Mouse (Mus musculus) liver, adult 2 months (tissue): ENCODE results near the gene Gphb5. TPM values are rescaled to one million over a fixed set of nuclear protein-coding genes. Genes with fewer than 3 reads are reported as not detected.

Experiments used
- DNase-seq: peaks from one replicate; pipeline ENCODE4 v3.0.0-alpha.2; 2011; ENCODE audit warnings: low read depth, low spot score; ENCODE audit errors: extremely low read depth
- H3K27ac ChIP-seq: fragments of 200-500 bp; replicated peaks from 2 replicates; pipeline ENCODE4 v1.5.1; 2012; ENCODE audit warnings: low read depth, mild to moderate bottlenecking, control low read depth, inconsistent platforms, low read length; ENCODE audit not compliant: insufficient read depth
- H3K27me3 ChIP-seq: fragments of 200-500 bp; 2 replicates; pipeline ENCODE4 v1.6.1; 2012; ENCODE audit warnings: mild to moderate bottlenecking, moderate library complexity, low read length, inconsistent platforms; ENCODE audit not compliant: control insufficient read depth, insufficient read depth
- H3K36me3 ChIP-seq: fragments of 200-500 bp; 2 replicates; pipeline ENCODE4 v1.6.1; 2012; ENCODE audit warnings: low read length, inconsistent platforms; ENCODE audit not compliant: control insufficient read depth, insufficient read depth
- H3K4me1 ChIP-seq: fragments of 200-500 bp; 2 replicates; pipeline ENCODE4 v1.6.1; 2011; ENCODE audit warnings: low read length; ENCODE audit not compliant: control insufficient read depth, insufficient read depth
- H3K4me3 ChIP-seq: fragments of 200-500 bp; 2 replicates; pipeline ENCODE4 v1.5.1; 2011; ENCODE audit warnings: low read depth, mild to moderate bottlenecking, control low read depth, low read length, moderate library complexity; ENCODE audit not compliant: insufficient read depth
- H3K79me2 ChIP-seq: fragments of 200-500 bp; 2 replicates; pipeline ENCODE4 v1.6.1; 2012; ENCODE audit warnings: inconsistent platforms, mild to moderate bottlenecking, low read length, moderate library complexity; ENCODE audit not compliant: control insufficient read depth, insufficient read depth
- H3K9ac ChIP-seq: fragments of 200-500 bp; 2 replicates; pipeline ENCODE4 v1.6.1; 2012; ENCODE audit warnings: low read depth, mild to moderate bottlenecking, control low read depth, inconsistent platforms, low read length
- CTCF ChIP-seq: fragments of 200-500 bp; IDR thresholded peaks from 2 replicates; pipeline ENCODE4 v1.5.1; 2011; ENCODE audit warnings: low read depth, low read length, control low read depth
- POLR2A ChIP-seq: fragments of 200-500 bp; IDR thresholded peaks from 2 replicates; pipeline ENCODE4 v1.6.1; 2011; ENCODE audit warnings: low read length, control low read depth; ENCODE audit not compliant: insufficient read depth; ENCODE audit errors: extremely low read depth
- WGBS: fragments of 180-500 bp; shearing (Covaris S2); methylation state at CpG from one replicate; pipeline ENCODE4 v1.1.7; 2018; 5-methylcytosine and 5-hydroxymethylcytosine counted together
- polyA plus RNA-seq: library from polyadenylated mRNA; depleted of rRNA; stranded (reverse); fragments of >200 nt; gene quantifications from 2 replicates; pipeline ENCODE4 v1.2.3, GENCODE M21; 2012
- total RNA-seq: library from RNA; depleted of rRNA; stranded (reverse); fragments of >200 nt; gene quantifications from 2 replicates; pipeline ENCODE4 v1.2.3, GENCODE M21; 2014

The Gphb5 gene
- total and polyA plus RNA-seq, 2 experiments: not detected

GRCm38 (mm10) chr12:75375060-75375459, 41.5 kb downstream of the Gphb5 start:
- Histone ChIP-seq H3K36me3 (no peaks in the 10 kb centered on the region), H3K79me2 (no peaks in the 10 kb centered on the region), H3K27ac (no peak overlapping the region), H3K4me1 (no peaks in the 10 kb centered on the region), H3K27me3 (no peaks in the 10 kb centered on the region), H3K9ac (no peak overlapping the region), H3K4me3 (no peak overlapping the region)
- TF ChIP-seq CTCF (no peak), POLR2A (no peak)
- WGBS: 90% methylated on average over 12 of the region's 12 CpGs
- no peak for DNase-seq

DNA sequence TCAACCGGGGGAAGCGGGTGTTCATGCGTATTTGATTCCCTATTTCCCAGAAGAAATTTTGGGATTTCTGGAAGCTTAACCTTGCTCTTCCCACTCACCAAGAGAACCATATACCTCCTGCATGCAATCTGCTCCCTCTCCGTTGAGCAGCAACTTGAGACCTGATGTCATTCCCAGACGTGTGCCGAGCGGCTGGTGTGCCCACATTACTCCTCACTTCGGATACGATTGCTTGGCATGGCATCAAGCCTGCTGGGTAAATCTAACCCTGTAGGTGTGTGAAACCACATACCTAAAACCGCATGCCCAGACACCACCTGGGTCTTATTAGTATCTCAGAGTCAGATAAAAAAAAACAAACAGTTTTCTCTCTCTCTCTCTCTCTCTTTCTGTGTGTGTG, 42.1 kb downstream of the Gphb5 start:
- Histone ChIP-seq H3K27ac (no peak overlapping the region), H3K4me3 (no peak overlapping the region), H3K79me2 (no peaks in the 10 kb centered on the region), H3K9ac (no peak overlapping the region), H3K4me1 (no peaks in the 10 kb centered on the region), H3K27me3 (no peaks in the 10 kb centered on the region), H3K36me3 (no peaks in the 10 kb centered on the region)
- TF ChIP-seq CTCF (no peak), POLR2A (no peak)
- DNase-seq: no peak
- WGBS: 94% methylated on average over 10 of the region's 10 CpGs

- 55% methylated on average over 2 of the region's 2 CpGs for WGBS
- H3K4me3 ChIP-seq: no peak overlapping the region
- no peaks in the 10 kb centered on the region for H3K36me3 ChIP-seq
- no peak overlapping the region for H3K9ac ChIP-seq
- H3K27me3 ChIP-seq: no peaks in the 10 kb centered on the region
- H3K27ac ChIP-seq: no peak overlapping the region
- TF ChIP-seq POLR2A: no peak
- H3K4me1 ChIP-seq: no peaks in the 10 kb centered on the region; the same call in 1 of the 2 replicates
- DNase-seq: peak; percentile 43
- no peaks in the 10 kb centered on the region for H3K79me2 ChIP-seq
Measured at GRCm38 (mm10) chr12:75369418-75369851, 47.1 kb downstream of the Gphb5 start.

DNA sequence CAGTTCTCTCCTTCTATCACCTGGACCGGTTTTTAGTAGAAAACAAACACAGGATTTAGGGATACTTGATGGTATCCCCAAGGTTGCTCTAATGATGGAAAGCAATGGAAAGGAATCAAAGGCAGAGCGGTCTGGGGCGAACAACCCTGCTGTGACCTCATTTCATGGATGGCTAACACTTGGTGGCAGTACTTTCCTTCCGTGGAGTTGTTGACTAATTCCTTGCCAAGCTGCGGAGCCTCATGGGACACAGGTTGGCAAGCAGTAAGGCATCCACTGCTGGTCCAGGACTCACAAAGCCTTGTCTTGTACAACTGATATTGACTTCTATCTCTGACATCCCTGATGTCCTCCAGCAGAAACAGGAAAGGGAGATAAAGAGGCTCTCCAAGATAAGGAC, 48.1 kb downstream of the Gphb5 start:
- H3K27me3 ChIP-seq: no peaks in the 10 kb centered on the region
- H3K9ac ChIP-seq: no peak overlapping the region
- no peak overlapping the region for H3K4me3 ChIP-seq
- H3K4me1 ChIP-seq: no peaks in the 10 kb centered on the region; the same call in 1 of the 2 replicates
- no peaks in the 10 kb centered on the region for H3K79me2 ChIP-seq
- WGBS: 63% methylated on average over 5 of the region's 5 CpGs
- DNase-seq: no peak
- no peaks in the 10 kb centered on the region for H3K36me3 ChIP-seq
- no peak overlapping the region for H3K27ac ChIP-seq
- TF ChIP-seq CTCF: no peak
- no peak for TF ChIP-seq POLR2A

DNA sequence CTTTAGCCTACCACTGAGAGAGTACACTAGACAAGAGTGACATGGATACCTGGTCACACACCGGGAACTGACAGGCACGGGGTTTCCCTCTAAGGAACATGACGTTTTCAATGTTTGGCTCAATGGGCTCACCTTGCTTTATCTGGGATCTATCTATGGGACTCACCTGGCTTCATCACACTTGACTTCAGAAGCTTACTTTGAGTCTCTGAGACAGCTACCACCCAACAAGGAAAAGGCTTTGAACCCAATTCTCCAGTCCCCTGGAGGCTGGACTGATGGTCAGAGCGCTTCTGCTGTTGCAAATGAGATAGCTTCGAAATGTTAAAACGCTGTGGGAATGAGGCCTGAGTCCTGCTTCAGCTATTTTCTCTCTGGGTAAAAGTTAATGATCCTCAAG, 49.2 kb downstream of the Gphb5 start:
- Histone ChIP-seq H3K36me3 (no peaks in the 10 kb centered on the region), H3K79me2 (no peaks in the 10 kb centered on the region), H3K27ac (no peak overlapping the region), H3K4me1 (no peaks in the 10 kb centered on the region; the same call in 1 of the 2 replicates), H3K9ac (no peak overlapping the region), H3K4me3 (no peak overlapping the region), H3K27me3 (no peaks in the 10 kb centered on the region)
- 88% methylated on average over 6 of the region's 6 CpGs for WGBS
- TF ChIP-seq CTCF (no peak), POLR2A (no peak)
- no peak for DNase-seq

- 78% methylated on average over 14 of the region's 14 CpGs for WGBS
- peak overlapping the region; percentile 8 for H3K27ac ChIP-seq
Measured at GRCm38 (mm10) chr12:75365621-75366124, 50.9 kb downstream of the Gphb5 start.

More at GRCm38 (mm10) chr12:75365621-75366124, 50.9 kb downstream of the Gphb5 start:
- DNase-seq: no peak
- no peak for TF ChIP-seq POLR2A
- no peak for TF ChIP-seq CTCF
- no peak overlapping the region for H3K9ac ChIP-seq
- H3K27me3 ChIP-seq: no peaks in the 10 kb centered on the region
- H3K79me2 ChIP-seq: no peaks in the 10 kb centered on the region
- H3K36me3 ChIP-seq: no peaks in the 10 kb centered on the region
- no peak overlapping the region for H3K4me3 ChIP-seq
- H3K4me1 ChIP-seq: no peaks in the 10 kb centered on the region; the same call in 1 of the 2 replicates
